In the genomic region with DNA sequence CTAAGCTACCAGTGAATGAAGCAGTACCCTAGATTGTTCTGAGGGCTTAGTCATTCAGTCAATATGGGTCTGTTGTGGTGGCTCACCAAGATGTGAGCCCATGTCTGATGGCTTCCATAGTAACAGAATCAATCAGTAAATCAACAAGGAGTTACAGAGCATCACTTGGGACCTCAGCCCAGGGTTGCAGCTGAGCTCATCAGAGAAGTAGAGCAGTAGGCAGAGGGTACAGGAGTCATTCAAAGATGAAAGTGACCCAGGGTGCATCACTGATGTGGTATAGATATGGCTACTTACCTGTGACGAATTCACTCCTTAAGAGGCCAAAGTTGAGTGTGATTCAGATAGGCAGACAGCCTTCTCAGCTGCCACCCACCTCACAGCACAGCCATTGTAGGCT, we compare ENCODE assay signal across 21 mouse cellular contexts.
"Had no signal": no experiment of that assay in that cellular context is flagged by ENCODE, and none has a peak within 500 bp of the region (broad histone marks: within the 10 kb centered on the region; RNA-seq: fewer than 3 reads in every experiment).

No protein-coding gene starts in this region.

- H3K9ac ChIP-seq: limb, embryonic 12.5 days; limb, embryonic 15.5 days; liver, embryonic 14.5 days; liver, postnatal 0 days; lung, embryonic 15.5 days; neural tube, embryonic 13.5 days; stomach, embryonic 15.5 days had no signal

- H3K27me3 ChIP-seq: limb, embryonic 12.5 days; limb, embryonic 15.5 days; lung, embryonic 15.5 days; neural tube, embryonic 13.5 days; stomach, embryonic 15.5 days had no signal

- H3K4me2 ChIP-seq: limb, embryonic 12.5 days; limb, embryonic 15.5 days; liver, embryonic 11.5 days; lung, embryonic 15.5 days; midbrain, embryonic 11.5 days; neural tube, embryonic 13.5 days; stomach, embryonic 15.5 days had no signal

- ATAC-seq: liver, postnatal 0 days had no signal

- H3K4me1 ChIP-seq: limb, embryonic 12.5 days; limb, embryonic 15.5 days; lung, embryonic 15.5 days; stomach, embryonic 15.5 days had no signal

- DNase-seq: kidney, adult 9 months; kidney, postnatal 14 days; kidney, postnatal 4 days; left cerebral cortex, postnatal 4 days; liver, postnatal 0 days; lung, postnatal 10 days; lung, postnatal 36 days; midbrain, embryonic 14.5 days; retina, postnatal 1 day; right cerebral cortex, postnatal 25 days; spleen, adult 18-20 months; thymus, postnatal 25 days had no signal

- H3K36me3 ChIP-seq: limb, embryonic 12.5 days; limb, embryonic 15.5 days; lung, embryonic 15.5 days; neural tube, embryonic 13.5 days; stomach, embryonic 15.5 days had no signal

- H3K9me3 ChIP-seq: limb, embryonic 12.5 days; limb, embryonic 15.5 days; lung, embryonic 15.5 days; megakaryocyte, embryonic 14.5 days; neural tube, embryonic 13.5 days; stomach, embryonic 15.5 days had no signal

- H3K4me3 ChIP-seq: limb, embryonic 12.5 days; limb, embryonic 15.5 days; lung, embryonic 15.5 days; megakaryocyte, embryonic 14.5 days; neural tube, embryonic 13.5 days; stomach, embryonic 15.5 days had no signal

- H3K27ac ChIP-seq: limb, embryonic 12.5 days; limb, embryonic 15.5 days; liver, embryonic 14.5 days; lung, embryonic 15.5 days; neural tube, embryonic 13.5 days; stomach, embryonic 15.5 days had no signal
